Mouse (Mus musculus) hindbrain, embryonic 11.5 days (tissue): ENCODE results near the gene Trir. TPM values are rescaled to one million over a fixed set of nuclear protein-coding genes. Genes with fewer than 3 reads are reported as not detected.
A peak's percentile ranks its signal among the peaks of the same experiment; 100 is the strongest.

Source experiments
- ATAC-seq: fragments of 200-750 bp; cut with Nextera tagmentation; 2 replicates; pipeline ENCODE4 v1.8.0; 2017; ENCODE audit warnings: mild to moderate bottlenecking, moderate TSS enrichment, moderate library complexity; ENCODE audit not compliant: low FRiP score
- DNase-seq: peaks from one replicate; pipeline ENCODE4 v3.0.0-alpha.2; 2015; ENCODE audit warnings: low spot score
- H3K27ac ChIP-seq: fragments of 300-500 bp; sonication (generic); 2 replicates; pipeline ENCODE4 v1.5.1; 2014; ENCODE audit warnings: mild to moderate bottlenecking, low read depth, low read length
- H3K27me3 ChIP-seq: fragments of 300-500 bp; sonication (generic); 2 replicates; pipeline ENCODE4 v1.6.1; 2014; ENCODE audit warnings: mild to moderate bottlenecking, low read length, moderate library complexity, mixed read lengths; ENCODE audit not compliant: control insufficient read depth, insufficient read depth
- H3K36me3 ChIP-seq: fragments of 300-500 bp; sonication (generic); 2 replicates; pipeline ENCODE4 v1.6.1; 2014; ENCODE audit warnings: mild to moderate bottlenecking, low read length, moderate library complexity, mixed read lengths; ENCODE audit not compliant: control insufficient read depth, insufficient read depth
- H3K4me1 ChIP-seq: fragments of 300-500 bp; sonication (generic); replicated peaks from 2 replicates; pipeline ENCODE4 v1.6.1; 2014; ENCODE audit warnings: low read length, mixed read lengths; ENCODE audit not compliant: control insufficient read depth, insufficient read depth
- H3K4me2 ChIP-seq: fragments of 300-500 bp; sonication (generic); replicated peaks from 2 replicates; pipeline ENCODE4 v1.6.1; 2014; ENCODE audit warnings: mild to moderate bottlenecking, low read depth, low read length
- H3K4me3 ChIP-seq: fragments of 300-500 bp; sonication (generic); 2 replicates; pipeline ENCODE4 v1.5.1; 2014; ENCODE audit warnings: low read depth, low read length
- H3K9ac ChIP-seq: fragments of 300-500 bp; sonication (generic); 2 replicates; pipeline ENCODE4 v1.6.1; 2014; ENCODE audit warnings: low read depth, low read length
- H3K9me3 ChIP-seq: fragments of 300-500 bp; sonication (generic); 2 replicates; pipeline ENCODE4 v1.6.1; 2016; ENCODE audit warnings: low read length; ENCODE audit not compliant: control insufficient read depth
- WGBS: fragments of 180-500 bp; shearing (Covaris S2); extraction: QIAGEN DNeasy Blood & Tissue Kit; methylation state at CpG from one replicate; pipeline ENCODE4 v1.1.7; 2014; 5-methylcytosine and 5-hydroxymethylcytosine counted together
- polyA plus RNA-seq: library from polyadenylated mRNA; unstranded; fragments of >200 nt; fragmentation: Nextera tagmentation; extraction: Ambion mirVana; gene quantifications from 2 replicates; pipeline ENCODE4 v1.2.1, GENCODE M21; 2014

Trir gene
- polyA plus RNA-seq, 1 experiment from 2014 or later, result 186 TPM

DNA sequence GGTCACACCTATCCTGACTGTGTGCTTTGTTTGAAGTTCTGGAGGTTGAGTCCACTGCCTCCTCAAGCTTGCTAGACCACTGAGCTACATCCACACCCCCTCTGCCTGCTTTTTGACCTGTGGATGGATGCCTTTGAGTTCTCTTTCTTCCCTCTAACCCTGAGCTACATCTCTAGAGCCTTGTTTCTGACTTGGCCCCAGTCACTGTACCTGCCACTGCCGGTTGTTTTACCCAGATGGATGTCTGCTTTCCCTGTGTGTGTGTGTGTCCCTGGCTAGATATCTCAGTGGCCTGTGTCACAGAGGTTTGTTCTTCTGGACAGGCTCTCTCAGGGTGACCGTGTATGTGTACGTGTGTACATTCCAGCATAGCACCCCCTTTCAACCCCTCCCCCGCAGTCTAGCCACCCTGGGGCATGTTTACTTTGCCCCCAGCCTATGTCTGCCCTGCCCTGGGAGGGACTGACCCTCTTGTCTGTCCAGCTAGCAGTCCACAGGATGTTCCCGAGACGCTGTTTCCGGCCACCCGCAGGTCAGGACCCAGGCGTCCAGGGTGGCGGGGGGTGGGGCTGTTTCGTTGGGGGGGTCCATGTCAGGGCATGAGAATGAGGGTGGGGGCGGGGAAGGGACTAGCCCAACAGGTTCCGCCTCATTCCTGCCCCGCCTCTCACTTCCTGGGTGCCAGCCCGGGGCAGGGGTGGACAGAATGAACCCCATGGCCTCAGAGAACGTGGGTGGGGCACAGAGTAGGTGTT lies 42.2 kb upstream of the Trir start:
- Histone ChIP-seq H3K36me3 (no peaks in the 10 kb centered on the region), H3K4me2 (peak overlapping the region; percentile 88), H3K4me1 (peaks cover 22% of the 10 kb centered on the region), H3K4me3 (no peak overlapping the region), H3K9ac (peak overlapping the region; percentile 52; the same call in 1 of the 2 replicates), H3K27me3 (peaks cover 37% of the 10 kb centered on the region), H3K27ac (no peak overlapping the region), H3K9me3 (no peaks in the 10 kb centered on the region)
- DNase-seq (no peak), ATAC-seq (no peak)
- 10% methylated on average over 15 of the region's 16 CpGs for WGBS

GRCm38 (mm10) chr8:84985049-84985683 lies 41.5 kb upstream of the Trir start:
- Histone ChIP-seq H3K4me2 (peak overlapping the region; percentile 88), H3K4me3 (peak overlapping the region; percentile 42), H3K9me3 (no peaks in the 10 kb centered on the region), H3K36me3 (no peaks in the 10 kb centered on the region), H3K27ac (0 out of 2 replicates have a peak overlapping the region, but pooled peaks have one; percentile 11), H3K4me1 (peaks cover 18% of the 10 kb centered on the region), H3K9ac (peak overlapping the region; percentile 52), H3K27me3 (peaks cover 33% of the 10 kb centered on the region)
- peak; percentile 34 for DNase-seq
- ATAC-seq, result no peak
- WGBS, result under 1% methylated on average over 23 of the region's 23 CpGs

DNA sequence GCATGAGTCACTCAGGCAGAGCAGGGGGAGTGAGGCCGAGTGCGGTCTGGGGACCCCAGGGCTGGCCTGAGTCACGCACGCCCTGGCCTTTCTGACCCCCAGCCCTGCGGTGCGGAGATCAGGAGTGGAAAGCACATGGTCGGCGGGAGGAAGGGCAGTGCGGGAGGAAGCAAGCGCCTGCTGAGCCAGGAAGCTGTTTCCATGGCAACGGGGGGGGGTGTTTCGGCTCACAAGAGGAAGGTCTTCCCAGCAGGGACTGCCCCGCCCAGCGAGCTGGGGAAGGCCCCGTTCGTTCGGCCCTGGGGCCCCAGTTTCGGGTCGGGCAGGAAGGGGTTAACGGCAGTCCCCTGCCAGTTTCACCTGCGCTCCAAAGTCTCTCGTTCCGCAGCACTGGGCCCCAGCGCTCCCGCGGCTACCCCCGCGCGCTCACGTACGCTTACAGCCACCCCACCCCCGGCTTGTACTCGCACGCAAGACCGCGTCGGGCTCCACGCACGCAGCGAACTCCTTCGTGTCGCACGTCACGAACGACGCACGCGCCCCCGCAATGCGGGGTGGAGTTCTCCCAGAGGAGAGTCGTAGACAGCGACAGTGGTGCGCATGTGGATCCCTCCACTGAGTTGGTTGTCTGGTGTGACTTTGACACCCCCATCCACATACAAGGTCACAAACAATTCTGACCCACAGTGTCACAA lies 40.8 kb upstream of the Trir start:
- Histone ChIP-seq H3K36me3 (no peaks in the 10 kb centered on the region), H3K4me1 (peaks cover 19% of the 10 kb centered on the region), H3K27me3 (peaks cover 27% of the 10 kb centered on the region), H3K4me3 (peak overlapping the region; percentile 42), H3K9ac (peak overlapping the region; percentile 52), H3K27ac (no peak overlapping the region), H3K4me2 (peak overlapping the region; percentile 88), H3K9me3 (no peaks in the 10 kb centered on the region)
- under 1% methylated on average over 53 of the region's 53 CpGs for WGBS
- peak; percentile 82 for DNase-seq
- ATAC-seq, result peak; percentile 21; the same call in 1 of the 2 replicates

GRCm38 (mm10) chr8:84986379-84986945 lies 40.2 kb upstream of the Trir start:
- no peak overlapping the region for H3K27ac ChIP-seq
- H3K9me3 ChIP-seq, result no peaks in the 10 kb centered on the region
- H3K4me3 ChIP-seq, result peak overlapping the region; percentile 42
- no peak overlapping the region for H3K9ac ChIP-seq
- no peak for ATAC-seq
- H3K27me3 ChIP-seq, result peaks cover 23% of the 10 kb centered on the region
- DNase-seq, result no peak
- H3K4me2 ChIP-seq, result peak overlapping the region; percentile 88
- H3K36me3 ChIP-seq, result no peaks in the 10 kb centered on the region
- H3K4me1 ChIP-seq, result peaks cover 16% of the 10 kb centered on the region
- WGBS, result 44% methylated on average over 8 of the region's 8 CpGs

DNA sequence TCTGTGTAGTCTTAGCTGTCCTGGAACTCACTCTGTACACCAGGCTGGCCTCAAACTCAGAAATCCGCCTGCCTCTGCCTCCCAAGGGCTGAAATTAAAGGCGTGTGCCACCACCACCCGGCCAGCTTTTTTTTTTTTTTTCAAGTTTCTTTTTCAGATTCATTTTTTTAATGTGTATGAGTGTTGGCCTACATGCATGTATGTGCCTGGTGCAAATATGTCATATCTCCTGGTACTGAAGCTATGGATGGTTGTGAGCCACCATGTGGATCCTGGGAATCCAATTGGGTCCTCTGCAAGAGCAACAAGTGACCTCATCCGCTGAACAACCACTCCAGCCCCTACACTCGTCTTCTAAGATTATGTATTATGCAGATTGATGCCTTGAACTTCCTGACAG lies 39.2 kb upstream of the Trir start:
- H3K4me3 ChIP-seq, result no peak overlapping the region
- H3K36me3 ChIP-seq, result no peaks in the 10 kb centered on the region
- peaks cover 16% of the 10 kb centered on the region for H3K4me1 ChIP-seq
- no peak overlapping the region for H3K9ac ChIP-seq
- no peak overlapping the region for H3K27ac ChIP-seq
- DNase-seq (no peak), ATAC-seq (no peak)
- WGBS, result 83% methylated on average over 5 of the region's 5 CpGs
- H3K4me2 ChIP-seq, result no peak overlapping the region
- peaks cover 21% of the 10 kb centered on the region for H3K27me3 ChIP-seq
- H3K9me3 ChIP-seq, result no peaks in the 10 kb centered on the region

DNA sequence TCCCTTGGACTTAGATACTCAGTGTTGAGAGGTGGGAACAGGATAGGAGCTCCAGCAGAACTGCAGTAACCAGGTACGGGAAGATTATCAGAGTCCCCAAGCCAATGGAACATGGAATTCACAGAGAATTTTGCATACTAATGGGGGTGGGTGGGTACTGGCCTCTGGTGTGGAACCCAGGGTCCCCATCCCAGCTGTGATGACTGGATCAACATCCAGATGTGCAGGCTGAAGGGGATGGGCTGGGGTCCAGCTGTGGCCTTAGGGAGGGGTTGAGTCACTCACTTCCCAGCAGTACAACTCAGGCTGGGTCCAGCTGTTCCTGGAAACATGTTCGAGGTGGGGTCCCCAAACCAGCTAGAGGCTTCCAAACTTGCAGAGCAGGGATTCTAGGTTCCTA lies 38.7 kb upstream of the Trir start:
- no peak overlapping the region for H3K27ac ChIP-seq
- H3K4me1 ChIP-seq, result peaks cover 16% of the 10 kb centered on the region
- no peak overlapping the region for H3K9ac ChIP-seq
- no peak overlapping the region for H3K4me3 ChIP-seq
- peaks cover 21% of the 10 kb centered on the region for H3K27me3 ChIP-seq
- DNase-seq (no peak), ATAC-seq (no peak)
- H3K9me3 ChIP-seq, result no peaks in the 10 kb centered on the region
- H3K4me2 ChIP-seq, result no peak overlapping the region
- no peaks in the 10 kb centered on the region for H3K36me3 ChIP-seq
- 69% methylated on average over 2 of the region's 2 CpGs for WGBS

- Histone ChIP-seq H3K9ac (no peak overlapping the region), H3K9me3 (no peaks in the 10 kb centered on the region), H3K27me3 (peaks cover 19% of the 10 kb centered on the region), H3K36me3 (no peaks in the 10 kb centered on the region), H3K4me2 (no peak overlapping the region), H3K27ac (no peak overlapping the region), H3K4me3 (no peak overlapping the region), H3K4me1 (peaks cover 16% of the 10 kb centered on the region)
- ATAC-seq (no peak), DNase-seq (no peak)
- 18% methylated on average over 15 of the region's 15 CpGs for WGBS
These were observed 37.3 kb upstream of the Trir start for GRCm38 (mm10) chr8:84989311-84989731.

DNA sequence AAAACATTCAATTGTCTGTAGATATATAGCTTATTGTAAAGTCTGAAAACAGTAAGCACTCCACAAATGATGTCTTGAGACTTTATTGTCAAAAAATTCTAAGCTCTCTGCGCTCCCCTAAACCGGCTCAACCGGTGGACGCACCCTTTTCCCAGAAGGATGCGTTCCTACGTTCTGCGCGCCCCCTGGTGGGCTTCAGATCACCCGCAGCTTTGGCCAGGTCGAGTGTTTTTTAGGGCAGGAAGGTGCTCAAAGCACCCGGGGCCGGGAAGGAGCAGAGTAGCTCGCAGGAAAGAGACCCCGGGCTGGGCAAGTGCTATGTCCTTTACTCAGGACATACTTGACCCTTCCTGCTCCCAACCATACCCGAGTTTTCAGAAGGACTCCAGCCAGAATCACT lies 36.8 kb upstream of the Trir start:
- Histone ChIP-seq H3K27me3 (peaks cover 17% of the 10 kb centered on the region), H3K4me3 (peak overlapping the region; percentile 52), H3K9ac (peak overlapping the region; percentile 53), H3K36me3 (no peaks in the 10 kb centered on the region), H3K4me1 (peaks cover 13% of the 10 kb centered on the region), H3K27ac (no peak overlapping the region), H3K4me2 (peak overlapping the region; percentile 61), H3K9me3 (no peaks in the 10 kb centered on the region)
- ATAC-seq, result peak; percentile 71
- whole genome bisulfite sequencing, result 0% methylated on average over 15 of the region's 15 CpGs
- peak; percentile 97 for DNase-seq
